Mouse (Mus musculus) G1E (cell line): ENCODE data around the gene Pias1.

Source experiments
- CTCF ChIP-seq: IDR thresholded peaks from 2 replicates; pipeline ENCODE4 v1.5.1; 2012; ENCODE audit warnings: low read depth, low read length, inconsistent platforms, mixed read lengths
- GATA1 ChIP-seq: IDR thresholded peaks from 2 replicates; pipeline ENCODE4 v1.6.1; 2012; ENCODE audit warnings: borderline replicate concordance, low read length, inconsistent platforms, mixed read lengths
- GATA2 ChIP-seq: IDR thresholded peaks from 2 replicates; pipeline ENCODE4 v1.6.1; 2012; ENCODE audit warnings: low read depth, low read length, inconsistent platforms, borderline replicate concordance
- TAL1 ChIP-seq: conservative IDR thresholded peaks from 2 replicates; pipeline ENCODE4 v1.6.1; 2012; ENCODE audit warnings: low read depth, low read length, inconsistent platforms, mixed read lengths

DNA sequence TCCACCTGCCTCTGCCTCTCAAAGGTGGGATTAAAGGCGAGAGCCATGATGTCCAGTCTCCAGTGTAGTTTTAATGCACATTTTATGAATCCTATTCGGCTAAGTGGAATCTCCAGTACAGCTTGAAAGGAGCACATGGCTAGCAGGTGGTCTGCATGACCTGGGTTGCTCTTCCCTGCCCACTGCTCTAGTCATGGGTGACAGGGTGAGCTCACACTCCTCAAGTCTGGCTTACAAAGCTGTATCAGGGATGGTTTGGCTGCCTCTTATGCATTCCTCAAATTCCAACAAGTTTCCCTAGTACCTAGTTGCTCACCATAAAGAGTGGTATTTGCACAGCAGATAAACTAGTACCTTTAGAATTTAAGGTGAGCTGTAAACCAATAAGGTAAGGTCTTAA is 109.9 kb downstream of the Pias1 start:
- TF ChIP-seq CTCF (no peak), TAL1 (no peak), GATA1 (no peak), GATA2 (no peak)
